Mouse (Mus musculus) testis, adult 2 months (tissue): Measurements from ENCODE around the gene Kmt2c.

Source experiments
- CTCF ChIP-seq: fragments of 200-500 bp; IDR thresholded peaks from 2 replicates; pipeline ENCODE4 v1.5.1; 2012; ENCODE audit warnings: low read depth, mild to moderate bottlenecking, inconsistent platforms, low read length, moderate library complexity; ENCODE audit not compliant: control insufficient read depth, insufficient read depth, insufficient replicate concordance
- POLR2A ChIP-seq: fragments of 200-500 bp; IDR thresholded peaks from 2 replicates; pipeline ENCODE4 v1.6.1; 2012; ENCODE audit warnings: low read depth, mild to moderate bottlenecking, inconsistent platforms, low read length, moderate library complexity; ENCODE audit not compliant: control insufficient read depth

GRCm38 (mm10) chr5:25506041-25506440 is 7.5 kb upstream of the Kmt2c start:
- TF ChIP-seq POLR2A (no peak), CTCF (no peak)
